Mouse (Mus musculus): Measurements from ENCODE around the gene Selenoh. TPM values are rescaled to one million over a fixed set of nuclear protein-coding genes. Genes with fewer than 3 reads are reported as not detected.

Selenoh gene
- polyA plus RNA-seq, 1 experiment from 2014 or later = 145 TPM

DNA sequence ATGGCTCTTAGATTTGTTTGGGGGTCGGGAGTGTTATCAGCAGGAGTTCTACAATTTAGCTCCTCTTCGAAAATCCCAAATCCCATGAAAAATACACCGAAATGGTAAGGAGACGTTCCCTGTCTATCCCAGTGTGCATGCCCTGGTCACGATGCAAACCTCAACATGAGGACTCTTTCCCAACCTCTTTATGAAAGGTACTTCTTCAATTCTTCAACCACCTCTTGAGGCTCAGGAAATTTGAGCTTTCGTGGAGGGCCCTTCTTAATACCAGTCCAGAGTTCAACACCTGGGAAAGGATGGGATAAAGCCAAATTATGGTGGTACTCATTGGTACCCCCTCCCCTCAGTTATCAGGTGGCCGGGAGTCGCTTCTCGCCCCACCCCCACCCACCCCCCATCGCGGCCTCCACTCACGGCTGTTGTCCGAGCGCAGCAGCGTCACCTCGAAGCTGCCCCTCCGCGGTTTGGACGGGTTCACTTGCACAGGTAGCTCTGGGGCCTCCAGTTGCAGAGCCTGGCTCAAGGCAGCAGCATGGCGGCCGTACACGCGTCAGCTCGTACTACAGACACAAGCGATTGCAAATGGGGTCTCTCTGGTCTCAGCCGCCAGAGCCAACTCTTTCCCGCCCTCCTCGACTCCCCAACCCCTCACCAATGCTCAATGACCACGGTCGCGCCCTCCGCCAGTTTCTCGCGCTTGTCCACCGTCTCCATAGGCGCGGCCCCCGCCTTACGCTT, 572 bp downstream of the Selenoh start:
- Histone ChIP-seq H3K9me3 (replicated peaks) (no peaks in the 10 kb centered on the region), H3K4me1 (replicated peaks) (peaks cover 22% of the 10 kb centered on the region), H3K4me3 (replicated peaks) (peak overlapping the region; percentile 92), H3K4me2 (peak overlapping the region; percentile 95), H3K27me3 (no peaks in the 10 kb centered on the region), H3K36me3 (peaks cover 35% of the 10 kb centered on the region), H3K9ac (peak overlapping the region; percentile 92), H3K27ac (peak overlapping the region; percentile 88)
- peak; percentile 65 for ATAC-seq (ENCODE audit: low read depth)
- 3% methylated on average over 39 of the region's 39 CpGs for WGBS (ENCODE audit: insufficient replicate concordance)
- no peak for DNase-seq

DNA sequence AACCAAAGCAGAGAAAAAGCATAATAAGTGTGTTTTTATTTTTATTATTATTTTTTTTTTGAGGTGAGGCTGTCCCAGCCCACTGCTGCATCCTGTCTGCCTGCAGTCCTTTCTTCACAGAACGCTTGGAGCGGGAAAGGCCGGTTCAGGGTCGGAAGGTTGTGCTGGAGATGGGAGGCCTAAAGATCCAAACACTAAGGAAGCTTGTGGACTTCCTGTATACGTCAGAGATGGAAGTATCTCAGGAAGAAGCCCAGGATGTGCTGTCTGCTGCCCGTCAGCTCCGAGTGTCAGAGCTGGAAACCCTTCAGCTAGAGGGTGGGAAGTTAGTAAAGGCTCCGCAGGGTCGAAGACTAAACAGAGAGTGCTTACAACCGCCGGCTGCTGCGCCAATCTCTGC, 4.5 kb downstream of the Selenoh start:
- peaks cover 20% of the 10 kb centered on the region for H3K4me1 ChIP-seq (replicated peaks)
- H3K4me2 ChIP-seq = no peak overlapping the region
- DNase-seq (no peak), ATAC-seq (ENCODE audit: low read depth) (no peak)
- WGBS (ENCODE audit: insufficient replicate concordance) = 39% methylated on average over 12 of the region's 12 CpGs
- no peaks in the 10 kb centered on the region for H3K9me3 ChIP-seq (replicated peaks)
- no peak overlapping the region for H3K9ac ChIP-seq
- peaks cover 10% of the 10 kb centered on the region; the same call in 1 of the 2 replicates for H3K36me3 ChIP-seq
- H3K27me3 ChIP-seq = no peaks in the 10 kb centered on the region
- no peak overlapping the region for H3K4me3 ChIP-seq (replicated peaks)
- peak overlapping the region; percentile 45; the same call in 1 of the 2 replicates for H3K27ac ChIP-seq

DNA sequence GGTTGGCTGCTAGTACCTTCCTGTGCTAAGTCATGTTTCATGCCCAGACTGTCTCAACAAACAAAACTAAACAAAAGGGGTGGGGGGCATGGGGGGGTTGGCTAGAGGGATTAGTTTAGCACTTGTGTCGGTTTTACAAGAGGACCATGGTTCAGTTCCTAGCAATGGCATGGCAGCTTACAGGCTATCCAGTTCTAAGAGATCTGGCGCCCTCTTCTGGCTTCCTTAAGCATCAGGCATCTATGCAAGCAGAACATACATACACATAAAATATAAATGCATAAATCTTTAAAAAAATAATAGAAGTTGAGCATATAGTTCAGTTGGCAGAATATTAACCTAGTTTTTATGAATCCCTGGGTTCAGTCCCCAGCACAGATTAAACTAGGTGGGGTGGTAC, 7.7 kb downstream of the Selenoh start:
- Histone ChIP-seq H3K9ac (no peak overlapping the region), H3K4me3 (replicated peaks) (no peak overlapping the region), H3K4me2 (no peak overlapping the region), H3K9me3 (replicated peaks) (no peaks in the 10 kb centered on the region), H3K4me1 (replicated peaks) (no peaks in the 10 kb centered on the region; the same call in 1 of the 2 replicates), H3K27ac (no peak overlapping the region), H3K27me3 (no peaks in the 10 kb centered on the region), H3K36me3 (no peaks in the 10 kb centered on the region)
- DNase-seq (peak; percentile 47), ATAC-seq (ENCODE audit: low read depth) (no peak; the same call in 1 of the 2 replicates)
- WGBS (ENCODE audit: insufficient replicate concordance) = 23% methylated on average over 2 of the region's 2 CpGs

DNA sequence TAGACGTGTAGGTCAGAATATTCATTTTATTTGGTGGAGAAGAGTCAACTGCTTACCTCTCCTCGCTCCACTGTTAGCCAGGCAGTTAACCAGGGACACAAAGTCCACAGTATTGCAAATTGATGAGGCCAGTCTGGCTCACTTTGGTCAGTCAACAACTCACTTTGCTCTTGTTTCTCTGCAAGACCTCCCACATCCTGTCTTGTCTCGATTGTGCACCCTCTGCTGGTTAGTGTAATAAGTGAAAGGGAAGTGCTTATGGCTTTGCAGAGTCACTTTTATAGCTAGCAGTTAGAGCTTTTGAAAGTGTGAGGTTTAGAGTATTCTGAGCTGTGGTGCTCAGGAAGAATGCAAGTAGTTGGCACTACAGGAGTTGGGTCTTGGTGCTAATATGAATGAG, 10.3 kb downstream of the Selenoh start:
- 51% methylated on average over 3 of the region's 3 CpGs for WGBS (ENCODE audit: insufficient replicate concordance)
- Histone ChIP-seq H3K36me3 (no peaks in the 10 kb centered on the region), H3K27me3 (no peaks in the 10 kb centered on the region), H3K4me2 (no peak overlapping the region), H3K9me3 (replicated peaks) (no peaks in the 10 kb centered on the region), H3K27ac (no peak overlapping the region), H3K4me3 (replicated peaks) (no peak overlapping the region), H3K4me1 (replicated peaks) (no peaks in the 10 kb centered on the region; the same call in 1 of the 2 replicates), H3K9ac (no peak overlapping the region)
- DNase-seq = no peak
- peak; percentile 55 for ATAC-seq (ENCODE audit: low read depth)

DNA sequence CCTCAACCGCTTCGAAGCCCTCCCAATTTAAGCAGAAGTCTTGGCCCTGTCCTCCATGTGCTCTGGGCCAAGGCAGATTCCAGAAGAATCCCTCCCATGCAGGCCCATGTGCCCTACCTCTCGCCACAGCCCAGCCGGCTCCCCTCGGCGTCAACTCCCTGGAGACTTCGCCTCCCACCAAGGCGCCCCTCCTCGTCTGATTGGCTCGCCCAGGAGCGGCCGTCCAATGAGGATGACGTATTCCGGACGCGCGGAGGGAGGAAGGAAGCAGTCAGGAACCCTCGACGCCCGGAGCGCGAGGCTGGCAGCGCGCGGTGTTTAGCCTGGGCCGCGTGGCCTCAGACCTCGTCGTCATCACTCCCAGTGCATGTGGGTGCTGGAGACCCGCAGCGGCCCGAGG, 11.8 kb downstream of the Selenoh start, which contains the start of gene Btbd18:
Gene Btbd18, plus strand, starts transcription at position 274 of the 400 bp plus-strand sequence.
- no peak within 1 kb of the TSS for H3K9ac ChIP-seq
- 87% methylated on average over 32 of the region's 32 CpGs for WGBS (ENCODE audit: insufficient replicate concordance)
- ATAC-seq (ENCODE audit: low read depth) (no peak), DNase-seq (no peak)
- H3K27me3 ChIP-seq = no peaks in the 10 kb centered on the region
- H3K36me3 ChIP-seq = no peaks in the 10 kb centered on the region
- no peak within 1 kb of the TSS for H3K4me2 ChIP-seq
- no peaks in the 10 kb centered on the region for H3K9me3 ChIP-seq (replicated peaks)
- H3K4me3 ChIP-seq (replicated peaks) = no peak within 1 kb of the TSS
- H3K27ac ChIP-seq = no peak within 1 kb of the TSS
- H3K4me1 ChIP-seq (replicated peaks) = no peaks in the 10 kb centered on the region

DNA sequence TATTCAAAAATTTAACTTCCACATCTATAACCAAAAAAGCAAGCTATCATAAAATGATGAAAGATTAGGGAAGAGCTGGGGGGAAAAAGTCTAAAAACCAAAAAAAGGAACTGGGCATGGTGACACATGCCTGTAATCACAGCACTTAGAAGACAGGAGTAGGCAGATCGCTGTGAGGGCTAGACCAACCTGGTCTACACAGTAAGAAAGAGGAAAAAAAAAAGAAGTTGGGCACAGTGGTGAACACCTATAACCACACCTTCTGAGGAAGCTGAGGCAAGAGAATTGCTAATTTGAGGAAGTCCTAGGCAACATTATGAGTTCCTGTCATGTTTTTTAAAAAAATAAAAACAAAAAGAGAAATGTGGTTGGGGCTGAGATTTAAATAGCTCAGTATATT, 14.7 kb downstream of the Selenoh start:
- Histone ChIP-seq H3K4me1 (replicated peaks) (peaks cover 4% of the 10 kb centered on the region), H3K36me3 (no peaks in the 10 kb centered on the region), H3K27me3 (no peaks in the 10 kb centered on the region), H3K4me3 (replicated peaks) (no peak overlapping the region), H3K9ac (no peak overlapping the region), H3K4me2 (no peak overlapping the region), H3K9me3 (replicated peaks) (no peaks in the 10 kb centered on the region), H3K27ac (no peak overlapping the region)
- 36% methylated on average over 1 of the region's 1 CpGs for WGBS (ENCODE audit: insufficient replicate concordance)
- ATAC-seq (ENCODE audit: low read depth) (no peak), DNase-seq (no peak)

DNA sequence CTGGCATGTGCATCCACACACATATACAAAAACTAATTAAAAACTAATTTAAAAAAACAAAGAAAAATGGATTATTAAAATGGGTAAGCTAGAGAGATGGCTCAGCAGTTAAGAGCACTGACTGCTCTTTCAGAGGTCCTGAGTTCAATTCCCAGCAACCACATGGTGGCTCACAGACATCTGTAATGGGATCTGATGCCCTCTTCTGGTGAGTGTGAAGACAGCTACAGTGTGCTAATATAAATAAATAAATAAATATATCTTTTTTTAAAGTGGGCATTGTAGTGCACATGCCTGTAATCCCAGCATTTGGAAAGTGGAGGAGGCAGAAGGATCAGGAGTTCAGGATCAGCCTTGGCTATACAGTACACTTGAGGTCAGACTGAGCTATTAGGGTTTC, 17.2 kb downstream of the Selenoh start:
- ATAC-seq (ENCODE audit: low read depth) (no peak), DNase-seq (no peak)
- H3K27me3 ChIP-seq = no peaks in the 10 kb centered on the region
- H3K4me1 ChIP-seq (replicated peaks) = peaks cover 15% of the 10 kb centered on the region
- H3K4me3 ChIP-seq (replicated peaks) = no peak overlapping the region
- H3K27ac ChIP-seq = no peak overlapping the region
- H3K9me3 ChIP-seq (replicated peaks) = no peaks in the 10 kb centered on the region
- no peaks in the 10 kb centered on the region for H3K36me3 ChIP-seq
- H3K4me2 ChIP-seq = no peak overlapping the region
- no peak overlapping the region for H3K9ac ChIP-seq

DNA sequence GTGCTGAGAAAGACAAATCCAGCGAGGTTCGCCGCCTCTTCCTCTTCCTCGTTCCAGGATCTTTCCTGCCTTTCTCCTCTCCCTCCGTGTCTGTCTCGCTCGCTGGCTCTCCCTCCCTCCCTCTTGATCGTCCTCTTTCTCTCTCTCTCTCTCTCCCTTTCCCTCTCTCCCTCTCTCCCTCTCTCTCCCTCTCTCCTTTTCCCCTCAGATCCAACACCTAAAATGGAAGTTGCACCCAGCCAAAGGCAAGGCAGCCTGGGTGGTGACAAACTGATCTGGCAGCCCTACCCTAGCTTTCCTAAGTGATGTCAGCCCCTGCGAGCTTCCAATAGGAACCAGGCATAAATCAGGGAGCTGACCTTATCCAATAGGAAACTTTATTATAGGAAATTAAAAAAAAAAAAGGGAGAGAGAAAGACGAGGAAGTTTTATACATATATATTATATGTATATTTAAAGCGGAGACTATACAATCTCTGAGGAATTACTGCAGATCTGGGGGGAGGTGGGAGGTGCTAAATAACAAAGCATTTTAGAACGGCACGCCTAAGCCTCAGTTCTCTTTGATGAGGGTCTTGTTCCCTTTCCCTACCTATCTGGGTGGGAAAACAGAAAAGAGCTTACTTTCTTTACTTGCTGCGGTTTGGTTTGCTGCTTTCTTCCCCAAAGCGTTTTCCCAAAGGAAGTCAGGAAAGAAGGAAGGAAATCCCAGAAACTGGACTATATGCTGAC, 19.9 kb downstream of the Selenoh start, which contains the start of gene Ctnnd1:
Gene Ctnnd1, minus strand, starts transcription at position 302 of the 732 bp plus-strand sequence.
- Histone ChIP-seq H3K4me3 (replicated peaks) (peak within 1 kb of the TSS; percentile 71), H3K27ac (peak within 1 kb of the TSS; percentile 85), H3K9me3 (replicated peaks) (no peaks in the 10 kb centered on the region), H3K9ac (peak within 1 kb of the TSS; percentile 85), H3K27me3 (no peaks in the 10 kb centered on the region), H3K4me1 (replicated peaks) (peaks cover 37% of the 10 kb centered on the region), H3K36me3 (no peaks in the 10 kb centered on the region), H3K4me2 (peak within 1 kb of the TSS; percentile 76)
- 1% methylated on average over 15 of the region's 15 CpGs for WGBS (ENCODE audit: insufficient replicate concordance)
- ATAC-seq (ENCODE audit: low read depth) (peak; percentile 88), DNase-seq (peak; percentile 70)

DNA sequence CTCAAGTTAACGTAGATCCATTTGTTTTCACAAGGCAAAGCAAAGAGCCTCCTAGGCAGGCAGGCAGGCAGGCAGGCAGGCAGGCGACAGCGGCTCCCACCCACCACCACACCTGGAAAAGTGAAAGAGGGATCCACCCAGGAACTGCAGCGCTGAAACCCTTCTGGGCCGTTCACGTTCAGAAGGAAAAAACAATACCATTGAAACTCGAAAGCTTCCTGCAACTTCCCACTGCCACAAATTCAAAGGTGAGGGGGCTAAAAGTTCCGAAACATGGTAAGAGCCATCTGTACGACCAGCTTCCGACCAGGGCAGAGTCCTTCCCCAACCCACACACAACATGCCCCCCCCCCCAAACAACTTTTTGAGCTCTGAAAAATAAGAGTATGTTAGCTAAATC, 20.9 kb downstream of the Selenoh start:
- Histone ChIP-seq H3K4me3 (replicated peaks) (peak overlapping the region; percentile 71), H3K36me3 (no peaks in the 10 kb centered on the region), H3K9ac (peak overlapping the region; percentile 85), H3K4me1 (replicated peaks) (peaks cover 42% of the 10 kb centered on the region), H3K9me3 (replicated peaks) (no peaks in the 10 kb centered on the region), H3K27ac (peak overlapping the region; percentile 85), H3K27me3 (no peaks in the 10 kb centered on the region), H3K4me2 (peak overlapping the region; percentile 76)
- ATAC-seq (ENCODE audit: low read depth) (peak; percentile 62; the same call in 1 of the 2 replicates), DNase-seq (peak; percentile 32)
- WGBS (ENCODE audit: insufficient replicate concordance) = 0% methylated on average over 10 of the region's 10 CpGs

DNA sequence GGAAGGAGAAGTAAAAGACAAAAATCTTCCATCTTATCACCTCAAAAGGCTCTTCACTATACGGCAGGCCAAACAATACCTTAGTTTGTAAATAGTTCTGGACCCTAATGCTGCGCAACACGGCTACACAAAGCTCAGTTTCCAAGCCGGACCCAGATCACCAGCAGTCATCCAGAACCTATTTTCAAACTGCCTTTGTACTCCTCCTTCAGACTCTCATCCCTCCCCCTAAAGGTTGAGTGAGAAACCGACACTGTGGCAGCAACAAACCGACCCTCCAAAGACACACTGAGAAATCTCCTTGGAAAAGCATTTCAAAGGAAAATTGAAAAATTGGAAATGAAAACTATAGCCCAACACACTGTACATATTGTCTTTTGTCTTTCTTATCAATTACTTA, 22.2 kb downstream of the Selenoh start:
- H3K36me3 ChIP-seq = no peaks in the 10 kb centered on the region
- H3K4me3 ChIP-seq (replicated peaks) = peak overlapping the region; percentile 40
- peaks cover 48% of the 10 kb centered on the region for H3K4me1 ChIP-seq (replicated peaks)
- ATAC-seq (ENCODE audit: low read depth) = no peak
- H3K4me2 ChIP-seq = peak overlapping the region; percentile 50
- H3K9ac ChIP-seq = peak overlapping the region; percentile 27; the same call in 1 of the 2 replicates
- no peaks in the 10 kb centered on the region for H3K27me3 ChIP-seq
- no peaks in the 10 kb centered on the region for H3K9me3 ChIP-seq (replicated peaks)
- 53% methylated on average over 6 of the region's 6 CpGs for WGBS (ENCODE audit: insufficient replicate concordance)
- no peak overlapping the region for H3K27ac ChIP-seq
- DNase-seq = no peak

DNA sequence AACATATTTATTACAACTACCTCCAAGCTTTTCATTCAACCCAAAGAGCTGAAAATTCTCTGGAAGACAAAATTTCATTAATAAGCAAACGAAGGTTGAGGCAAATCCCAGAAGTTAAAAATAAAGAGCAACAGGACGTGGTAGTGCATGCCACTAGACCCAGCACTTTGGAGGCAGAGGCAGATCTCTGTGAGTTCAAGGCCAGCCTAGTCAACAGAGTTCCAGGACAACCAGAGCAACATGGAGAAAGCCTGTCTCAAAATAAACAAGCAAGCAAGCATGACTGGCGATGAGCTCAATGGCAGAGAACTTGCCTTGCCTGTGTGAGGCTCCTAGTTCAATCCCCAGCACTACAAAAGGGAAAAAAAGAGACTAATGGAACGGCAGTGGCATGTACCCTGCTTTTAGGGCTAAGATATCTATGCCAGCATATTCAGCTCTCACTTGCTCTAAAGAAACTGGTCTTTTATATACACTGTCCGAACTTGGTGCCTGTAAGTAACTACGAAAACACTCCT, 23.5 kb downstream of the Selenoh start:
- Histone ChIP-seq H3K4me2 (no peak overlapping the region), H3K27me3 (no peaks in the 10 kb centered on the region), H3K27ac (no peak overlapping the region), H3K4me3 (replicated peaks) (no peak overlapping the region), H3K9me3 (replicated peaks) (no peaks in the 10 kb centered on the region), H3K4me1 (replicated peaks) (peaks cover 55% of the 10 kb centered on the region), H3K9ac (no peak overlapping the region), H3K36me3 (no peaks in the 10 kb centered on the region)
- ATAC-seq (ENCODE audit: low read depth) = no peak
- 81% methylated on average over 6 of the region's 6 CpGs for WGBS (ENCODE audit: insufficient replicate concordance)
- DNase-seq = no peak
